Mouse (Mus musculus): ENCODE data around the gene Art3.

Gene Art3

DNA sequence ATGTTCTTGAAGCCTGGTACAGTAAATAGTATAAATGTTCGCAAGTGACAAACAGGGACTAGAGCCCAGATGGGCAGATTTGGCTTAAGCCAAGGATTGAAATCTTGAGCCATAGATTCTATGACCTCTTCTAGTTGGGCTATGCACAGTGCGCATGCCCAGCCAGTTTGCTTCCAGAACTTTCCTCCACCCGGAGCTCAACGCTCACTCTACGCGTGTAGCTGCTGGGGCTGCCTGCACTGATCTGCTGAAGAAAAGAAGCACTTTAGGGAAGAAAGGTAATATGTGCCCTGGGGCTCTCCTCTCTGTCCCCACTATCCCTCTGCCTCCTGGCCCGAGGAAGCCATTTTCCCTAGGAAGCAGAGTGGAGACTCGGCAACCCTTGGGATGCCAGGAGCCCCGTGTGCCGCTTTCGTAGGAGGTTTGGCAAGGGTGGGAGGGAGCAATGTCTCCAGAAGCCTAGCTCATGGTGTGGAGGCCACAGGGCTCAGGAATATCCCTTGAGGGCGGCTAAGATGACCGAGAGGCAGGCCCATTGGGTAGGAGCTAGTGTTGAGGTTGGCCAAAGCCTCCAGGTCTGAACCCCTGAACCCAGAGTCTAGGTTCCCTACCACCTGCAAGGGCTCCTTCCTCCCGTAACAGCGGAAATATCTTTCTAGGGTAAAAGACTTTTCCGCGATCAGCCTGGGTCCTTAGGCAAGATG, at the start of gene Art3:
Gene Art3, plus strand, starts transcription at position 193 of the 704 bp plus-strand sequence.
- DNase-seq (ENCODE audit: low read depth, low spot score): no peak

DNA sequence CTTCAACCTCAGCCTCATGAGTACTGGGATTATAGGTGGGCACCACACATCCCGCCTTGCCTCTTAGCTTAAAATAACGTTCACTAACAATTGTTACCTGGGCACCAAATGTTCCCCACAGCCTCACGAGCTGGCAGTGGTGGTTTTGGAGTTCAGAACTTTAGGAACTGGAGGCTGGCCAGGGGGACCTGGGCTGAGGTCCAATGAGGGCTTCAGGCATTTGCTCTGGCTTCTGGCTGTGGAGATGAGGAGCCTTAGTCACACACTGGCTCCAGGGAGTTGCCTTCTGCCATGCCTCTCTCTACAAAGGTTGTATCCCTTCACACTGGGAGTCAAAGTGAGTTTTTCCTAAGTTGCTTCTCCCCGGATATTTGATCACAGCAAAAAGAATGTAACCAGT, 49.1 kb upstream of the Art3 start:
- DNase-seq (ENCODE audit: low read depth, low spot score): peak; percentile 91

DNA sequence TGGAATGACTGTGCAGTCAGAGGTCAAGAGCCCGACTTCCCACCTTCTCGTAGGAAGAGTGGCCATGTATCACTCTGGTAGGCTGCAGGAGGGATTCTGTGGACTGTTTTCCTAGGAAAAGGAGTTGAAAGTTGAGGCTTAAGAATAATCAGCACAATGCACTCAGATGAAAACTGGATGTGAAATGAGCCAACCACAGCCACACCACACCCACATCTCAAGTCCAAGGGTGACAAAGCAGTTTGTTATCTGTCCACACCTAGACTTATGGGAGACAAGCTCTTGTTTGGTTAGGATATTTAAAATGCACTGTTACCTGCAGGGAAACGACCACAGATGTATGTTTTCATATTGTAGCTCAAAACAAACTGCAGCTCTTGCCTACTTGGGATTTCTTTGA, 48.5 kb upstream of the Art3 start:
- DNase-seq (ENCODE audit: low read depth, low spot score): peak; percentile 69

DNA sequence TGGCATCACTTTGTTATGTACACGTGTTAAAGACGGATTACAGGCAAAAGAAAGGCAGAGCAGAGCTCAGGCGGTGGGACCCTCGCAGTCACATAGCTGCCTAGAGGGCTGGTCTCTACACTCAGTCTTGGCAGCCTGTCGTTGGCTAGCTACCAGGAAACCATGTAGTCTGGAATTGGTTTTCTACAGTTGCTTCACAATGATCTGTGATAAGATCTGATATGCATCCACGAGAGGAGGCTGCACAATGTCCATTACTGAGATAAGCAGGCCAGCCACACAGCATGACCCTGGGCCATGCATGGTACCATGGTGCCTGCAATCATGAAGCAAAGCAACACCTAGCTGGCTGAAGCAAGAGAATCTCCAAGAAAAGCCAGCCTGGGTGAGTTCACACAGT, 43.8 kb upstream of the Art3 start:
- DNase-seq (ENCODE audit: low read depth, low spot score): no peak

DNA sequence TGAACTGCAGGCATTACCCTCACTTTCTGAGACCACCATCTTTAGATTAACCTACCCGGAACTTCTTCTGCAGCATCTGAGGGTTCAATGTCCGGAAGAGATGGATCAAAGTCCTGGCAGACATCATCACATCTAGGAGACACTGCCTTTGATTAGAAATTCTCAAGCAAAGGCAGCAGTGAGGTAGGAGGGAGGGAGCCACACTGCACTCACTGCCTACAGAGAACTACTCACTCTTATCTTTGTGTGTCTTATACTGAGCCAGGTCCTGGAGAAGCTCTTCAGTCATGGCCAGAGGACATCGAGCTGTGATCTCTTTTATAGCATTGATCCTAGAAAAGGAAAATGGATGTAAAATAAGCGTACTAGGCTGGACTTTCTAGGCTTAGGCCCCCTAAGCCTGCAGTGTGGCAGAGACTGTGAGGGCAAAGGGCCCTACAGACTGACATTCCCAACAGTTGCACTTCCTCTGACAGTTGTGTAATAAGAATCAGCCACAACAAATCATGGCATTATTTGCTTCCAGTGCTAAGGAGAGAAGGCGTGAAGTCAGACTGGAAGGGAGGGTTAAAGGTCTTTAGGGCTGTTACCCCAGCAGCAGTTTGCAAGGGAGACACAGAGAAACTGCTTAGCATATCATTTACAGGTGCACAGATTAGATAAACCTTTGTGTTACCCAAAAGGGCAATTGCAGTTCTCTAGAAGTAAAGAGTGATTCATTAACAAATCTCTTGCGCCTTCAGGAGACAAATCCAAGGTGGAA, 39.8 kb upstream of the Art3 start:
- no peak for DNase-seq (ENCODE audit: low read depth, low spot score)

DNA sequence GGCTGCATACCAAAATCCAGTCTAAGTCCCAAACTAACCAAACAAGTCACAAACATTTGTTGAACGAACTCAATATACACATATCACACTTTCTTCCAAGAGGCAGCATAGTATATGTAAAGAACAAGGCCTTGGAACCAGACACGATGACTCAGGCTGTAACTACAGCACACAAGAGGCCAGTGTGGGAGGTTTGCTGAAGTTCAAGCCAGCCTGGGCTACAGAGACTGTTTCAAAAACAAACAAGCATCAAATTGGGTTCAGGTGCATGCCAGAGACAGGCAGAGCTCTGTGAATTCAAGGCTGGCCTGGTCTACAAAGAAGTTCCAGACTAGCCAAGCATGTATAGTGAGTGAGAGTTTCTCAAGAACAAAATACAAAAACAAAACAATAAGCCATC, 37.1 kb upstream of the Art3 start:
- no peak for DNase-seq (ENCODE audit: low read depth, low spot score)

DNA sequence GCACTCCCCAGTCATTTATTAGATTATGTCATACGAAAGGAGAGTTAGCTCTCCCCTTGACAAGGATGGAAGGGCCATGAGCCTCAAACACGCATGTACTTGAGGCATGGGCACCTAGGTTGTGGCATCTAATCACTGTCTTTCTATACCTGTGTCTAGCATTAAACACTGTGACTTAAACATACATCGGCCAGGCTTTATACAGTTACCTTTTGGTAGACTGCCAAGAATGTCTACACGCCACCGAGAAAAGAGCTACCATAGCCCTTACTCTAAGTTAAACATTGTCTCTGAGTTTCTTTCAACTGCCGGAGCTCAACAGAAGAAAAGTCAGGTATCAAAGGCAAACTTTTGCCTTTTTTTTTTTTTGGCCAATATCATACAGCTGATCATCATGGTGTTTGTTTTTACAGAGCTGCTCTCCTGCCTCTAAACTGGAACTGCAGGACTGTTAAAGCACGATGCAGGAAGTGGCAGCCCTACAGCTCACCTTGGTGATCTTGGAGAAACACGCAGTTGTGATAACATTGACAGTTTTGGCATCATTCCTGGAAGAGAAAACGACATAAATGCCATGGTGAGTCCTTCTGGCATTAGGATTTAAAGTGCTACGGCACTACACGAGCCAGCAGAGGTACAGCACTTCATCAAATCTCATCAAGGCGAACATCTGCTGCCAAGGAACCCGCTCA, 29.3 kb upstream of the Art3 start:
- DNase-seq (ENCODE audit: low read depth, low spot score): no peak

DNA sequence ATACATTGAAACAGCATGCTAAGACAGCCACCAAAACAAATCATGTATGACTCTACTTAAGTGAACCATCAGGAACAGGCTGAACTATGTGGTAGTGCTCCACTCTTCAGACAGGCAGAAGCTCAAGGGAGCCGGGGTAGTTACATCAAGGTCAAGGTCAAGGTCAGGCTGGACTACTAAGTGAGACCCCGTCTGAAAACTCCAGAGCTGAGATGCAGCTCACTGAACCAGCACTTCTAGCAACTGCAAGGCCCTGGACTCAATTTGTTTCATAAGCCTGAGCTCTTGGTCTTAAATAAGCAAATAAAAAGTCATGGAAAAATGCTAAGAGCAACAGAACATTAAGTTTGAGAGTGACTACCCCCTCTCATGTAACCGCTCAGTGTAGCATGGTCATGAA, 27.3 kb upstream of the Art3 start:
- no peak for DNase-seq (ENCODE audit: low read depth, low spot score)

DNA sequence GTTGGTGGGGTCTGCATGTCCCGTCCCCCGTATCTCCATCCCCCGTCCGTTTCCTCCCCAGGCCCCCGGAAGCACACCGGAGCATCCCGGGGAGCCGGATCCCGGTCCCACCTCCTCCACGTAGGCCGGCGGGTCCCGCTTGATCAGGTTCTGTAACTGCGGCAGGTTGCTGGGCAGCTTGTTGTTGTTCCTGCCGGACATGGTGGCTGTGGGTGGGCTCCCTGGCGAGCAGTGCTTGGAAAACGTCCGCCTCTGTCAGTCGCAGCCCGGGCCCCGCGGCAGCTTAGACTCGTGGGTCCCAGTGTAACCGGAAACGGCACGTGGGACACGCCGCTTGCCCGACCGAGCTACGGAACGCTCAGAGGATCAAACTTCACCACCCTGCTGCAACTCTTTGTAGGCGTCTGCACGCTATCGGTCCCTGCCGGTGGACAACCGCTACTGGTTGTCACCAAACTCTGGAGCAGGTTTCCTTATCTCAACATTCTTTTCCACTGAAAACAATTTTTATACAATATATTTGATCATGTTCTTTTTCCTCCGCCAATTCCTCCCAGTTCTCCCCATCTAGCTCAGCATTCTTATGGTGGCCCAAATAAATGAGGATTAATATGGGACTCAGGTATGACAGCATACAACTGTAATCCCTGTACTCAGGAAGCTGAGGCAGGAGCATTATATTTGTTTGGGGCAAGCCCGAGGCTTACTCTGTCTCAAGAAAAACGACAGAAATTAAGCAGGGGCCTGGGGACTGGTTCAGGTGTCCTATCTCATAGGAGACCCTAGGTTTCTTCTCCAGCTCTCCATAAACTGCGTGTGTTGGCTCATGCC, 21.7 kb upstream of the Art3 start, which contains the start of gene Sdad1:
Gene Sdad1, minus strand, starts transcription at position 799 of the 831 bp plus-strand sequence.
- DNase-seq (ENCODE audit: low read depth, low spot score): peak; percentile 95

DNA sequence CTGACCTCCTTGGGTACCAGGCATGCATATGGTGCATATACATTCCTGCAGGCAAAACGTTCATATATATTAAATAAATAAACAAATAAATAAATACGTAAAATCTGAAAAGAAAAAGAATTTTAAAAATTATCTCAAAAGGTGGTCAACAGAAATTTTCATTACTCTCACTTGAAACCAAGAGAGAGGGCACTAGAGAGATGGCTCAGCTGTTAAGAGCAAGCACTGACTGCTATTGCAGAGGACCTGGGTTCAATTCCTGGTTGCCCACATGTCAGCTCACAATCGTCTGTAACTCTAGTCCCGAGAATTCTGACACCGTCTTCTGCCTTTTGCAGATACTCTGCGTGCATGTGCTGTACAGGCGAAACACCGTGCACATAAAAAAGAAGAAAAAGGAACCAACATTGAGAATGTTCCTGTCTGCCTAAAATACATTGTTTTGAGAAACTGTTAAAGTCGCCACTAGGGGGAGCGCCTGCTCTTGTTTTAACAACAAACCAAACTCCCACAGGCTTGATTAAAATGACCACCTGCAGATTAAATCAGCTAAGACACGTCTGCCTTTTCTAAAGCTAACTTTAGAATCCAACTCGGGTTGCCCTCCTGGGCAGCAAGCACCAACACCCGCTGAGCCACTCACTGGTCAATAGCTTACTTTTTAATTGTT, 19.4 kb upstream of the Art3 start:
- DNase-seq (ENCODE audit: low read depth, low spot score): peak; percentile 90

DNA sequence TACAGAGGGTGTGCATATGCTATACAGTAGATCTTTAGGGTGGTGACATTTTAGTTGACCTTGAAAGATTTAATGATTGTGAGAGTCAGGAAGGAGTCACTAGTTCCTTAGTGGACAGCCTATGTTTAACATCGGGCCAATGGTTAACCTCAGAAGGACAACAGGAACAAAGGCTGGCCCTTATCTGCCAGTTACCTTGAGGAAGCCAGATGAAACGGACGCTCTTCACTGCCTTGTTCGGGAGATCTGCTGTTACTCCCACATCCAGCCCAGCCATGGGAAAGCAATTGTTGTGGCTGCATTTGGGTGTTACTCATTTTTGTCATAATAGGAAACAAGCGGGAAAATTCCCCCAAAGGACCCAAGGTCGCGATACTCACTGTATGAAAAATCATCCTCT, 17.9 kb upstream of the Art3 start:
- DNase-seq (ENCODE audit: low read depth, low spot score): no peak

DNA sequence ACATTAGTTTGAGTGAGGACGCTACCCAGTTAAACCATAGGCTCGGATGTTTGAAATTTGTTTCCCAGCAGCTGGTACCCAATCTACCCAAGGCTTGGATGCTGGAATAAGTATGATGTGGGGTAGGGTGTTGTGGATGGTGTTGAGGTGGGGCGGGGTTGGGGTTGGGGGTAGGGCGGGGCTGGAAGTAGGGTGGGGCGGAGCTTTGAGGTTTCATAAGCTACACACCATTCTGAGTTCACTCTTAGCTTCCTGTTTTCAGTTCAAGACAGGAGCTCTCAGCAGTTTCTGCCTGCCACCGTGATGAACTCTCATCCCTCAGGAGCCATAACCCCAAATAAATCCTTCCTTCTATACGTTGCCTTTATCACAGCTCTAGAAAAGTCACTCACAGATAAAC, 13.5 kb upstream of the Art3 start:
- DNase-seq (ENCODE audit: low read depth, low spot score): no peak

DNA sequence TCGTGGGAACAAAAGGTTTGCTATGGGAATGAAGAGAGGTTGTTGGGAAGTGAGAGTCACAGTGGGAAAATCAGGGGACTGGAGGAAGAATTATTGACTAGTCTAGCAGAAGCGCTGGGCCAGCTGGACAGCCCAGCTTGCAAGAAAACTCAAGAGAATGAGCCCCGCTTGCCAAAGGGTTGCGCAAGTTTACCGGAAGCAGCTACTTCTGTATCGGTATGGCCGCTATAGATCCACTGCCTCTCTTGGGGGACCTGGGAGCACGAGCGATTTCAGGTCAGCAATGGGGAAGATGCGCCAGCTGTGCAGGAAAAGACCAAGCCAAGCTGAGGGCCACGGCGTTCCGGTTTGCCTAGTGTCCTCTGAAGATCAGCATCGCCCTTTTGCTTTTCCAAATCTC, 13.0 kb upstream of the Art3 start:
- DNase-seq (ENCODE audit: low read depth, low spot score): no peak

DNA sequence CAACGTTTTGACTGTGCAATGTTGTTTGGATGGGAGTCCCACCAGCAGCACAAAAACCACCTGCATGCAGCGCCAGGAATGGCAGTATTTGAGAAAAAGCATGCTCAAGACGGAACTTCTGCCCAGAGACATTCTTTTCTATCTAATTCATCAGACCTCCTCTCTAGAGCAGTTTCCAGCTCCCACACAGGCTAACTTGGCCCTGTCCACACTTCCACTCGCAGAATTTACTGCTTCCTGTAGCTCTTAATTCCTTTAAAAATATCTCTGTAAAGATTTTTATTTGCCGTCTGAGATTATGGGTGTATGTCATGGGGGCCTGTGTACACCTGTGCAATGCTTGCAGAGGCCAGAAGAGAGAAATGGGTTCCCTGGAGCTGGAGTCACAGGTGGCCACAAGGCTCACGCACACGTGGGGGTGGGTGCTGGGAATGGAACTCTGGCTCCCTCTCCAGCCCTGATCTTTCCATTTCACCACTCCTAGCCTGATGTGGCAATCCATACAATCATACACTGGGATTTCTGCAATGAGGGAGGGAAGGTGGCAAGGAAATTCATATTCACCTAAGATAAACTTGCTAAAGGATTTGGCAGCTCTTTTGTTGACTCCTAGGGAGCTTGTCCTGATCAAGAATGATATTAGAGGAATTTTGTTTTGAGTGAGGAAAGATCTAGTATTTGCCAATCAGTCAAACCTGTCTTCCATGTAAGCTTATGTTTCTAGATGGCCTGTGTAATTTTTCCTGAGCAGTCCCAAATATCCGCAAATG, 9.8 kb upstream of the Art3 start:
- no peak for DNase-seq (ENCODE audit: low read depth, low spot score)

DNA sequence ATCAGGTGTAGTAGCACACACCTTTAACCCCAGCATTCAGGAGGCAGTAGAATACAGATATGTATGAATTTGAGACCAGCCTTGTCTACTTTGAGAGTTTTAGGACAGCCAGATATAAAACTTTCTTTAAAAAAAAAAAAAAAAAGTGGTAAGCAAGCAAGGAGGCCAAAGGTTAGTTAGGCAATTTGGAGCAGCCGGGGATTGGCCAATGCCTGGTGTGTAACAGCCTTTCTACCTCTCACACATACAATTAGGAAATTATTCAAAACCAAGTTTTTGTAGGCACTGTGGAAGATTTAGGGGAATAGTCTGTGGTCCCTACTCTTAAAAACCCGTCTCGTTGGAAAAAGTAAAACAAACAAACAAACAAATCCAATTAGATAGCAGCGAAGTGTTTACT, 9.0 kb upstream of the Art3 start:
- no peak for DNase-seq (ENCODE audit: low read depth, low spot score)

DNA sequence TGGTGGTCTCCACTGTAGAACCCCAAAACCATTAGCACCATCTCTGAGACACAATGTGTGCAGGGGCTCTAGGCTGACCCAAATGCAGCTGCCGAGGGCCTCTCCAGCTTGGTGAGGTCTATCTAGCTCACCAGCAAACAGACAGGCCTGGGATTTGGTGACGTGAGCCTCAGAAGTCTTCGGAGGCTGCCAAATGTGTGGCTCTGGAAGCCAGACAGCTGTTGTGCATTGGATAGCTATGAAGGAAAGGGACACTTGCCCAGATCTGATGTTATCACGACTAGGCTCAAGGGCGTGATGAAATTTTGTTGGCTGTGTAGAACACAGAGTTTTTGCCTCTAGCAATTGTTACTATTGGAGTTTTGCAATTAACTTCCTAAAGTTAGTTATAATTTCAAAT, 8.4 kb upstream of the Art3 start:
- DNase-seq (ENCODE audit: low read depth, low spot score): peak; percentile 71

DNA sequence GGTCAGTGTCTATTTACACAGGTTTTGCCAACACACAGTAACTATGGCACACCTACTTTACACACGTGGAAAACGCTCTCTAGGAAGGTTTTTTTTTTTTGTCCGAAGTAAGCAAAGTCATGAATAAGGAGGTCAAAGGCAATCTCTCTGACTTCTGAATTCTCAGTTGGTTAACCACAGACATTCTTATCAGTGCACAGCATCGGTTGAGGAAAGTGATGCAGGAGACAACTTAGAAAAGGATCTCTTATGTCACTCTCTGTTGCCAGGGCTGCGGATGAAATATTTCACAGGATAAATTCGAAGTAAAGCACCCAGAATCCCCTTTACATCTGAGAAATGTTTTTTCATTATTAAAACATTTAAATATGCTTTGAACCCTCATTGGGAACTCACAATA, 4.3 kb upstream of the Art3 start:
- no peak for DNase-seq (ENCODE audit: low read depth, low spot score)

DNA sequence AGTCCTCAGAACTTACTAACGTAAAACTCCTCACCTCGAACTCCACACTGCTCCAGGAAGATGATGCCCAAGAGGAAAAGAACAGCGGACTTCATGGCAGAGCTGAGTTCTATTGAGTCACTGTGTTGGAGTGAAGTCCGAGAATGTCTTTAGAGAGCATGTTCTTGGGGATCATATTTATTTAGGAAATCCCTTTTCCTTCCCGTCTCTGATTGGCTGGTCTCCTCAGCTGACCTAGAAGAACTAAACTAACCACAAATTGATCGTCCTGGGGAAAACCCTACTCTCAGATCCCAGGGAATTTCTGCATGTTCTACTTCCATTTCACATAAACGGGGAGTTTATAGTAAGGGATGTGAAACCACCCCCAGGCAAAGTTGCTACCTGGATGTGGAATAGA, 3.7 kb upstream of the Art3 start, which contains the start of gene Cxcl9:
Gene Cxcl9, minus strand, starts transcription at position 151 of the 400 bp plus-strand sequence.
- no peak for DNase-seq (ENCODE audit: low read depth, low spot score)

DNA sequence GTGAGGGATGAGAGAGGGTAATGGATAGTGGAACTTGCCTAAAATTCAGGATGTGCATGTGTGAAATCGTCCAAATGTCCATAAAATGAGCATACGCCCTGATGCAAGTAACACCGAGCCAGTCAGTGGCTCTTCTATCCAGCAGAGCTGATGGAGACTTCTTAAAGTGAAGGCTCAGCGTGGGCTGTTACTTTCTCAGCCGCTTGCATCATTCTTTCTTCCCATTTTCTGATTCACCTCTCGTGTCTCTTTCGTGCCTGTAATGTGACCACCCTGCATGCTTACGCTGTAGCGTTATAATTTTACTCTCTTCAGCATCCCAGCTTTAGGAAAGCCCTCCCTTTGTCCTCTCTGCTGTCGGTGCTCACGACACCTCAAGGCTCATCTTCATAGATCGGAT, 505 bp upstream of the Art3 start:
- no peak for DNase-seq (ENCODE audit: low read depth, low spot score)

DNA sequence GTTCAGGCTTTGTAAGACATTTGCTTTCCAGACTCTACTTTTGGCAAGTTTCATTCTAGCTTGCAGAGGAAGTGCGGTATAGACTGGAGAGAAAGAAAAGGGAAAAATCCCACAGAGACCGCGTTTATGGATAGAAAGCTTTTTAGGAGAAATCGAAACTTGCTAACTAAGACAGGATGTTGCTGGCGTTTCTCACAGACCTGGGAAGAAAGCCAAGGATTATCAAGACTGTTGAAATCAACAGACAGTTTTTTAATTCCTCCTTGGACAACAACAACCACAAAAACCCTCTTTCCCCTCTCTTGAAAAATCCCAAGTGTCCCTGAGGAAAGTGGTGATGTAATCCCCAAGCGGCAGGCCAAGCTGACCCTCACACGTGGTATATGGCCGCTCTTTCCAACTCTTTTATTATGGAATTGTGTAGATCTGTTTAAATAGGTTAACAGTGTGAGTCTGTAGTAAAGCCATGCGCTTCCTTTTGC, 773 bp downstream of the Art3 start:
- DNase-seq (ENCODE audit: low read depth, low spot score): peak; percentile 87

Data from 3T3-L1 (cell line).